Mouse (Mus musculus): ENCODE data around the gene Cfdp1.
"Not testable (repeated sequence)": the region's sequence is repeated elsewhere in the genome, so short reads cannot be mapped to it uniquely, and the experiment has no call there.

The Cfdp1 gene

DNA sequence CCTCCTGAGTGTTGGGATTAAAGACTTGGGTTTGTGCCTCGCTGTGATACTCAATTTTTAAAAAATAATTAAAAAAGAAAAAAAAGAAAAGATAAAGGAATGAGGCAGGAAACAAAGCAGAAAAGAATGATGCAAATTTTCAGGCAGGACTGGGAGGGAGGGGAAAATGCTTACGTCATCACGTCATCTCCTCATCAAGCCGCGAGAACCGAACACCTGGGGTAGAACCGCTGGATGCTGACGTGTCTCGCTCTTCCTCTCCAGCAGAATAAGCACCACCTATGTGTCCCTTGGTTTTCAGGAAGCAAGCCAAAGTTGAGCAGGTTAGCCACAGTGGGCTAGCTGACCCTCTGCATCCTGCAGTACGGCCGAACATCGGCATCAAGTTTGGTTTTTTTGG lies 1.9 kb upstream of the Cfdp1 start:
- DNase-seq, result no peak

GRCm38 (mm10) chr8:111853219-111853618 lies 872 bp downstream of the Cfdp1 start:
- DNase-seq, result not testable (repeated sequence)

DNA sequence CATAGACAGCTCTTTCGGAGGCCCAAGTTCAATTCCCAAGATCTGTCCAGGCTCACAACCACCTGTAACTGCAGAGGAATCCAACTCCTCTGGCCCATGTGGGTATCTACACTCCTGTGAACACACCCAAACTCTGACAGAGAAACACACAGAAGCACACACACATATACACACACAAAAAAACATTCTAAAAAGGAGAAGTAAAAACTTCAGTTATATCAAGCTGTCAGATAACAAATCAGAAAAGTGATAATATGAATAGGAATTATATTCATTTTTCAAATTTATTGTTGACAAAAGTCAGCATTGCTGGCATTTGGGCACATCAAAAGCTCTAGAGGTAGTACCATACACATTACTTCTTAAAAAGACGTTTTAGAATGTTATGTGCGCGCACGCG lies 7.3 kb downstream of the Cfdp1 start:
- no peak for DNase-seq

GRCm38 (mm10) chr8:111835540-111835939 lies 18.6 kb downstream of the Cfdp1 start:
- peak; percentile 51 for DNase-seq

GRCm38 (mm10) chr8:111834011-111834410 lies 20.1 kb downstream of the Cfdp1 start:
- DNase-seq, result no peak

- DNase-seq, result no peak
Measured at GRCm38 (mm10) chr8:111832983-111833382, 21.1 kb downstream of the Cfdp1 start.

DNA sequence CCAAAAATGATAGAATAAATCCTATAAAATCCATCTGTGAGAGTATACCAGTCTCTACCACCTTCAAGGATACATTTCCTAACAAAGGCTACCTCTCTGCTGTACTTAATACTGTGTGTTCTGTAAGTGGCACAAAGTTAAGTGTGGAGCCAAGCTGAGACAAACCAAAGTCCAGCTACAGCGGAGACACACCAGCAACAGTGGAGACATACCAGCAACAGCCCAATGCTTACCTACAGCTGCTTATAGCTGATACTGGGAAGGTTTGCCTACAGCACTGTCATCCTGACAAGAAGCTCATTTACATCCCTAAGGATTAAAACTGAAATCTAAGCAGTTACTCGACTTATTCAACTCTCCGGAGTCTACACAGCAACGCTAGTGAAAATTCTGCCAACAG lies 22.1 kb downstream of the Cfdp1 start:
- no peak for DNase-seq

- DNase-seq, result peak; percentile 52
Measured at GRCm38 (mm10) chr8:111828595-111828994, 25.5 kb downstream of the Cfdp1 start.

- peak; percentile 67 for DNase-seq
Measured at GRCm38 (mm10) chr8:111825219-111825618, 28.9 kb downstream of the Cfdp1 start.

DNA sequence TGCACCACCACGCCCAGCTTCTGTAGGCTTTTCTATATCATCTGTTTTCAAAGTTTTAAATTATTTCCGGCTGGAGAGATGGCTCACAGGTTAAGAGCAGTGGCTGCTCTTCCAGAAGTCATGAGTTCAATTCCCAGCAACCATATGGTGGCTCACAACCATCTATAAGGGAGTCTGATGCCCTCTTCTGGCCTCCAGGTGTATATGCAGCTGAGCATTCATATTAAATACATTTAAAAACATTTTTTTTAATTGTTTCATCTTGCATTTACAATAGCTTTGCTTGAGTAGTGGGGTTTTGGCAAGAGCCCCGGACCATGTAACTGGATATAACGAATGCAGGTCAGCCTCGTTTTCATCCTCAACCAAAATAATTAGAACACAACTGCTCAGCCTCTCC lies 29.8 kb downstream of the Cfdp1 start:
- DNase-seq, result no peak

- DNase-seq, result no peak
Measured at GRCm38 (mm10) chr8:111821199-111821598, 32.9 kb downstream of the Cfdp1 start.

DNA sequence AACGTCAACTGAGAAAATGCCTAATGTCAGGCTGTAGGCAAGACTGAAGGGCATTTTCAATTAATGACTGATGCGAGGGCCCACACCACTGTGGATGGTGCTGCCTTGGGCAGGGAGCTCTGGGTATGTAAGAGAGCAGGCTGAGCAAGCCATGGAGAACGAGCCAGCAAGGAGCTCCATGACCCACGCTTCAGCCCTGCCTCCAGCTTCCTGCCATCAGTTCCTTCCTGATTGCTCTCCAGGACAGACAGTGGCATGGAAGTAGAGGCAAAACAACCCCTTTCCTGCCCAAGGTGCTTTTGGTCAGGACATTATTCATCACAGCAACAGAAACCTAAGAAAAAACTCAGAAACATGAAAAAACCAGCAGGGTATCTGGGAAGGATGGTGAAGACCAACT lies 33.4 kb downstream of the Cfdp1 start:
- no peak for DNase-seq

DNA sequence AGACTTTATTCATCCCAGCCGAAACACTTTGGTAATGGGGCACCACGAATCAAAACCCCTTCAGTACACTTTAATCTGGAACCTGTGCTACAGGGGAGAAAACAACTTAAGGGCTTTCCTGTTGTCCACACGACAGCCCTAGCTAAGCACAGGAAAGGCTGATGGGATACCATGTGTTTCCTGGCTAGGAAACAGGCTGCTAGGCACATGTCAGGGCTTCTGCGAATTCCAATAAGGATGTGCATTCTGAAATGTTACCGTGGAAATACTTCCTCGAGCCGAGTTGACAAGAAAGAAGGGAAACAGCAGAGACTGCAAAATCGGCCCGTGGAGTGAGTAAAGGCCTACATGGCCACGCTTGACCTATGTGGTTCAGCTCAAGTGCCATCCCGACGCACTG lies 34.1 kb downstream of the Cfdp1 start:
- DNase-seq, result peak; percentile 42

DNA sequence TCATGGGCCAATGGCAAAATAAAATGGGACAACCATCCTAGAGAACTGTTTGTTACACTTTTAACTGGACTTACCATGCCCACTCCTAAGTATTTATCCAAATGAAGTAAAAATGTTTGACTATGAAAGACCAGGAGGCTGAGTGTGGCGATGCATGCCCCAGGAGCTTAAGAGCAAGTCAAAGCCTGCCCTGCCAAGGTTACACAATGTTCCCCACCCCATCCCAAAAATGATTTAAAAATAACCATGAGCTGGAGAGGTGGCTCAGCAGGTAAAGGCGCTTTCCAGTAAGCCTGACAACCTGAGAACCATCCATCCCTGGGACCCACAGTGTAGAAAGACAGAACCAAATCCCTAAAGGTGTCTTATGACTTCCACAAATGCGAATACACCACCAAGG lies 35.5 kb downstream of the Cfdp1 start:
- no peak for DNase-seq

GRCm38 (mm10) chr8:111815078-111815477 lies 39.0 kb downstream of the Cfdp1 start:
- no peak for DNase-seq

GRCm38 (mm10) chr8:111813818-111814217 lies 40.3 kb downstream of the Cfdp1 start:
- no peak for DNase-seq

DNA sequence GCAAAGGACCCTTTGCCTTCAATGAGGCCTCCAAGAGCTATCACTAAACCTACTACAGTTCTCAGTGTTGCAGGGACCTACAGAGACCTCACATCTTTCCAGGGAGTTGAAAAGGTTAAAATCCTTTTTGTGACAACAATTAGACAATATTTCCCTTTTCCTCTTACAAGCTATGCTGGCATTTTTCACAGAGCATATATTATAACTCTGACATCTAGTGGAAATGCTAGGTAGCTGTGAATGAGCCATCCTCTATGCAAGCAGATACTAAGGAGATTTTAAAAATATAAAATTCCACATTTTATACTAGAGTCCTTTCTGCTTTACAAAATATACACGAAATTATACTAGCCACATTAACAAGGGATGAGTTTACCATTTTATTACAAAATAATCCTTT lies 41.3 kb downstream of the Cfdp1 start:
- no peak for DNase-seq

DNA sequence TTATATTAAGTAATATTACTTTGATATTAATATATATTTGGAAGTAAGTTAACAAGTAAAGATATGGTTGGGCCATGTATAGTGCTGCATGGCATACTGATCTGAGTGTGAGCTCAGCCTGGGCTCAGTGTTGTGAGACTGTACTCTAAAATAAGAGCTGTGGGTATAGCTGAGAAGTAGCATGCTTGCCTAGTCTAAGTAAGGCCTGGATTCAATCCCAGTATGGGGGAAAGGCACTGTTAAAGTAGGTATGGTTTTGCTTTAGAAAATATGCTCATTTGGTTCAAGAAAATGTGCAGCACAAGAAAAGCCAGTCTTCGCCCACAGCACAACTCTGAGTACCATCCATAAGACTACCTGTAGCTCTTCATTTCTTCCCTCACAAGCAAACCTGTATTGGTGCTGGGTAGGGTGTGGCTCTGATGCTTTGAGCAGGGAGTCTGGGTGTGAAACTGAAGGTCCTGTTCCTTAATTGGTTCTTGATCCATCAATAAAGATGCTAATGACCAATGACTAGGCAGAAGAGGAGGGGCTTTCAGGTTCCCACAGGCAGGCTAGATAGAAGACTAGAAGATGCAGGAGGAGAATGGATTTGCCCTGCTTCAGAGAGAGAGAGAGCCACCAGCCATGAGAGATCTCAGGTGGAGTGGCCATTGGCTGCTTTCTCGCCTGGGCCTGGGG lies 43.3 kb downstream of the Cfdp1 start:
- no peak for DNase-seq

- DNase-seq, result no peak
Measured at GRCm38 (mm10) chr8:111808891-111809622, 45.0 kb downstream of the Cfdp1 start.

DNA sequence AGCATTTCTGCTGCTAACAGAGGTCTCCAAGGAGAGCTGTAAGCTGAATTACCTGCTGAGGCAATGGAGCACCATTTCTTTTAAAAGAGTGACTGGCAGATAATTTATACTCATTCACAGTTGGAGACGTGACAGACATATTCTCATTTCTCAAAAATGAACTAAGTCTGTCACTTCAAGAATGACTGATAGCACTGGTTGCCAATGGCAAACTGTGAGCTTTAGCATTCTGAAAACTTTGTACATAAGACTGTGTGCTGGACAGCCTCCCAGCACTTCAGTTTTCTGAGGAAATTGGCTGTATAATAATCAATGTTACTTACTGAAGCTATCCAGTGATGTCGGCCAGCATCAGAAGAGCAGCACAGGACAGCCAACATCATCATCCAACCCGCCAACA lies 46.1 kb downstream of the Cfdp1 start:
- no peak for DNase-seq

GRCm38 (mm10) chr8:111803362-111803761 lies 50.7 kb downstream of the Cfdp1 start:
- no peak for DNase-seq

DNA sequence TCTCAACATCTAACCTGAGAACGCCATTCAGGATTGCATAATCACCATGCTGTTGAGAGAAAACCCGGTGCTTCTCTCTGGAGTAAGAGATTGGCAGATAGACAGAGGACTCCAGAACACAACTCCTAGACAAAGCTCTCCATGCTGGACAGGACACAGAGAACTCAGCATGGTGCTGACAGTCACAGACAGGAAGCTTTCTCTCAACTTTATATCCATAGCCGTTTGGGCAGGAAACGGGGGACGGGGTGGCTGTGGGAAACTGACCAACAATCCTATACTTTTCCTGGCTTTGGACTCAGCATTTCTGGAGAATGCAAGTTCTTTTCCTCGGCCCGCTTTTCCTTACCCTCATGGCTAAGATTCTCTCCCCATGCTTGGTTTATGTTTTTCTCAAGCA lies 51.8 kb downstream of the Cfdp1 start:
- peak; percentile 37 for DNase-seq

GRCm38 (mm10) chr8:111801456-111801855 lies 52.6 kb downstream of the Cfdp1 start:
- no peak for DNase-seq

- DNase-seq, result no peak
Measured at GRCm38 (mm10) chr8:111796528-111796927, 57.6 kb downstream of the Cfdp1 start.

All from lung, postnatal 10 days (tissue).